Mouse (Mus musculus) heart, adult 8-10 months (tissue): ENCODE data around the gene Eif2ak4. TPM values are rescaled to one million over a fixed set of nuclear protein-coding genes. Genes with fewer than 3 reads are reported as not detected.

Experiments
- DNase-seq: peaks from one replicate; pipeline ENCODE4 v3.0.0; 2022; ENCODE audit warnings: low spot score
- total RNA-seq, 4 experiments: library from RNA; stranded (reverse); gene quantifications; 2 replicates each; pipeline ENCODE4 v1.2.4; 2022

Gene Eif2ak4
- total RNA-seq, 4 experiments from 2014 or later = 4.7 to 6.0 (median 5.6) TPM

- no peak for DNase-seq
Measured at GRCm38 (mm10) chr2:118404336-118404735, 15.9 kb downstream of the Eif2ak4 start.

- no peak for DNase-seq
Measured at GRCm38 (mm10) chr2:118405568-118405967, 17.1 kb downstream of the Eif2ak4 start.

- DNase-seq = no peak
Measured at GRCm38 (mm10) chr2:118406811-118407210, 18.4 kb downstream of the Eif2ak4 start.

- no peak for DNase-seq
Measured at GRCm38 (mm10) chr2:118408336-118408895, 20.0 kb downstream of the Eif2ak4 start.

GRCm38 (mm10) chr2:118412821-118413220 is 24.4 kb downstream of the Eif2ak4 start:
- DNase-seq = no peak

GRCm38 (mm10) chr2:118415601-118416355 is 27.4 kb downstream of the Eif2ak4 start:
- no peak for DNase-seq

- no peak for DNase-seq
Measured at GRCm38 (mm10) chr2:118418076-118418475, 29.7 kb downstream of the Eif2ak4 start.

GRCm38 (mm10) chr2:118421951-118422350 is 33.5 kb downstream of the Eif2ak4 start:
- DNase-seq = no peak

GRCm38 (mm10) chr2:118422385-118422784 is 34.0 kb downstream of the Eif2ak4 start:
- DNase-seq = peak; percentile 53

GRCm38 (mm10) chr2:118428296-118428695 is 39.9 kb downstream of the Eif2ak4 start:
- DNase-seq = no peak

- no peak for DNase-seq
Measured at GRCm38 (mm10) chr2:118429297-118429696, 40.9 kb downstream of the Eif2ak4 start.

GRCm38 (mm10) chr2:118430630-118431029 is 42.2 kb downstream of the Eif2ak4 start:
- DNase-seq = no peak

- no peak for DNase-seq
Measured at GRCm38 (mm10) chr2:118431589-118431988, 43.2 kb downstream of the Eif2ak4 start.

GRCm38 (mm10) chr2:118442172-118442571 is 53.8 kb downstream of the Eif2ak4 start:
- no peak for DNase-seq

- no peak for DNase-seq
Measured at GRCm38 (mm10) chr2:118442723-118443122, 54.3 kb downstream of the Eif2ak4 start.

- no peak for DNase-seq
Measured at GRCm38 (mm10) chr2:118445696-118446674, 57.6 kb downstream of the Eif2ak4 start.

- DNase-seq = no peak
Measured at GRCm38 (mm10) chr2:118448181-118448580, 59.8 kb downstream of the Eif2ak4 start.

GRCm38 (mm10) chr2:118451056-118451455 is 62.6 kb downstream of the Eif2ak4 start:
- DNase-seq = no peak

GRCm38 (mm10) chr2:118457029-118457428 is 68.6 kb downstream of the Eif2ak4 start:
- DNase-seq = no peak

GRCm38 (mm10) chr2:118457463-118458261 is 69.2 kb downstream of the Eif2ak4 start:
- no peak for DNase-seq

GRCm38 (mm10) chr2:118461480-118462165 is 73.2 kb downstream of the Eif2ak4 start:
- no peak for DNase-seq
